Mouse (Mus musculus) erythroblast, adult 5-6 weeks (primary cell): Measurements from ENCODE around the gene Il2. TPM values are rescaled to one million over a fixed set of nuclear protein-coding genes. Genes with fewer than 3 reads are reported as not detected.

Experiments used
- ATAC-seq: replicated peaks from 2 replicates; pipeline ENCODE4 v1.8.0; 2016; ENCODE audit warnings: moderate number of reproducible peaks, mild to moderate bottlenecking, moderate TSS enrichment, inconsistent platforms; ENCODE audit not compliant: poor library complexity, low FRiP score, severe bottlenecking
- total RNA-seq, 2 experiments: library from RNA; stranded (forward) in 1 of 2; stranded (reverse) in 1 of 2; fragments of 150-400 nt in 1 of 2; fragments of 200-764, 138-1000 nt in 1 of 2; gene quantifications; 2 replicates each; pipeline versions ENCODE4 v1.2.3 to v1.2.4; 2015 to 2017; ENCODE audit warnings: low replicate concordance in 2 of 2

The Il2 gene
- total RNA-seq (2015; ENCODE audit: low replicate concordance) (6.1 TPM in 1 of 2 replicates, not detected in the other), total RNA-seq (2017; ENCODE audit: low replicate concordance) (not detected in 2 replicates)

GRCm38 (mm10) chr3:37125655-37126054, at the start of gene Il2:
Gene Il2, minus strand, starts transcription at chr3:37125959.
- ATAC-seq: no peak

- ATAC-seq: no peak
Measured at GRCm38 (mm10) chr3:37174711-37175572, 49.2 kb upstream of the Il2 start.

GRCm38 (mm10) chr3:37173285-37173684, 47.5 kb upstream of the Il2 start:
- ATAC-seq: no peak

GRCm38 (mm10) chr3:37169283-37169682, 43.5 kb upstream of the Il2 start:
- ATAC-seq: no peak

GRCm38 (mm10) chr3:37161096-37161495, 35.3 kb upstream of the Il2 start:
- no peak for ATAC-seq

- ATAC-seq: no peak
Measured at GRCm38 (mm10) chr3:37158246-37158645, 32.5 kb upstream of the Il2 start.

GRCm38 (mm10) chr3:37157082-37157481, 31.3 kb upstream of the Il2 start:
- ATAC-seq: no peak

GRCm38 (mm10) chr3:37154396-37154795, 28.6 kb upstream of the Il2 start:
- ATAC-seq: no peak

- no peak for ATAC-seq
Measured at GRCm38 (mm10) chr3:37153004-37153403, 27.2 kb upstream of the Il2 start.

- no peak for ATAC-seq
Measured at GRCm38 (mm10) chr3:37152274-37152673, 26.5 kb upstream of the Il2 start.

- ATAC-seq: no peak
Measured at GRCm38 (mm10) chr3:37146810-37147209, 21.1 kb upstream of the Il2 start.

- ATAC-seq: no peak
Measured at GRCm38 (mm10) chr3:37146406-37146805, 20.6 kb upstream of the Il2 start.

- ATAC-seq: no peak
Measured at GRCm38 (mm10) chr3:37144979-37145378, 19.2 kb upstream of the Il2 start.

GRCm38 (mm10) chr3:37141827-37142226, 16.1 kb upstream of the Il2 start:
- ATAC-seq: no peak

- no peak for ATAC-seq
Measured at GRCm38 (mm10) chr3:37140168-37140906, 14.6 kb upstream of the Il2 start.

GRCm38 (mm10) chr3:37139192-37139591, 13.4 kb upstream of the Il2 start:
- ATAC-seq: no peak

GRCm38 (mm10) chr3:37137231-37137630, 11.5 kb upstream of the Il2 start:
- no peak for ATAC-seq

GRCm38 (mm10) chr3:37129063-37129462, 3.3 kb upstream of the Il2 start:
- no peak for ATAC-seq

- no peak for ATAC-seq
Measured at GRCm38 (mm10) chr3:37128269-37128668, 2.5 kb upstream of the Il2 start.

- no peak for ATAC-seq
Measured at GRCm38 (mm10) chr3:37126162-37126561, 403 bp upstream of the Il2 start.

- no peak for ATAC-seq
Measured at GRCm38 (mm10) chr3:37090721-37091120, 35.0 kb downstream of the Il2 start.
